Mouse (Mus musculus): ENCODE measurements around the gene Rnf182. TPM values are rescaled to one million over a fixed set of nuclear protein-coding genes. Genes with fewer than 3 reads are reported as not detected.

Rnf182 gene
- polyA plus RNA-seq, 1 experiment from 2014 or later: 1.1 TPM

DNA sequence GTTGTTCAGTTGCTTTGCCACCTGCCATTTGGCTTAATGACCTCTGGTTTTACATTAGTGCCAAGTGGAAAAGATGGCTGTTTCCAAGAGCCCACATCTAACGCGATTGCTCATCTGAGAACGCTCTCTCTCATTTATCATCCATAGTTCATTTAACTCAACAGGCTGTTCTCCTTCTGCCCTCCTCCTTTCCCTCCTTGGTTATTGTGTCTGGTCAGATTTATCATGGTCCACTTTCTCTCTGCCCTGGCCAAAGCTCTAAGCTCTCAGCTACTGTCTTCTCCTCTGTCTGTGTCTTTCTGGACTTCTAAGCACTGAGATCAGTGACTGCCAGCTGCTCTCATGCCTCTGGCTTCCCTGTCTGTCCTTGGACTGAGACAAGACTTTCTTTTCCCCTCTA lies 35.8 kb downstream of the Rnf182 start:
- Histone ChIP-seq H3K4me3 (replicated peaks; ENCODE audit: low read depth, low read length) (no peak overlapping the region), H3K36me3 (ENCODE audit: insufficient read depth, low read length) (no peaks in the 10 kb centered on the region), H3K4me2 (ENCODE audit: low read length) (no peak overlapping the region), H3K27ac (no peak overlapping the region), H3K9me3 (replicated peaks; ENCODE audit: low read length) (no peaks in the 10 kb centered on the region), H3K4me1 (replicated peaks; ENCODE audit: insufficient read depth, low read length) (no peaks in the 10 kb centered on the region), H3K9ac (ENCODE audit: low read depth, low read length) (no peak overlapping the region), H3K27me3 (ENCODE audit: insufficient read depth, low read length) (no peaks in the 10 kb centered on the region)
- ATAC-seq (replicated peaks; ENCODE audit: low FRiP score, low read depth) (no peak), DNase-seq (ENCODE audit: low spot score) (peak; percentile 56)
- TF ChIP-seq CTCF (IDR thresholded peaks at IDR 0.05; ENCODE audit: low read depth): no peak
- 24% methylated on average over 3 of the region's 3 CpGs for WGBS

DNA sequence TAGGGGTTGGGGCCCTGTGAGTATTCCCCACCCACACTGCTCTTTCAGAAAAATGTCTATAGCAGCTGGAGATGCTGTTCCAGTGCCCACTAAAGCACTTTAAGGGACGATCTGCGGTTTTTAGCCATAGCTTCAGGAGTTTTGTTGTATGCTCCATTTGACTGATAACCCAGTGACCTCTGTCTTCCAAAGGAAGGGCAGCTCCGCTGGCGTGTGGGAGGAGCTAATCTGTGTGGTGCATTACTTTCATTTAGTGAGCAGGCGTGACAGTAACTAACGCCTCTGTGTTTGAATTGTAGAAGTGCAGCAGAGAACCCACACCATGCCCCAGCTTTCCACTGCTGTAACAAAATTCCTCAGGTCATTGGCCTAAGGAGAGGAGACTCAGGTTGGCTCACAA lies 38.6 kb downstream of the Rnf182 start:
- no peaks in the 10 kb centered on the region for H3K27me3 ChIP-seq (ENCODE audit: insufficient read depth, low read length)
- DNase-seq (ENCODE audit: low spot score) (no peak), ATAC-seq (replicated peaks; ENCODE audit: low FRiP score, low read depth) (no peak)
- no peak for TF ChIP-seq CTCF (IDR thresholded peaks at IDR 0.05; ENCODE audit: low read depth)
- no peaks in the 10 kb centered on the region for H3K9me3 ChIP-seq (replicated peaks; ENCODE audit: low read length)
- H3K27ac ChIP-seq: no peak overlapping the region
- 53% methylated on average over 6 of the region's 6 CpGs for WGBS
- H3K4me1 ChIP-seq (replicated peaks; ENCODE audit: insufficient read depth, low read length): no peaks in the 10 kb centered on the region
- no peak overlapping the region for H3K4me2 ChIP-seq (ENCODE audit: low read length)
- no peaks in the 10 kb centered on the region for H3K36me3 ChIP-seq (ENCODE audit: insufficient read depth, low read length)
- H3K4me3 ChIP-seq (replicated peaks; ENCODE audit: low read depth, low read length): no peak overlapping the region
- H3K9ac ChIP-seq (ENCODE audit: low read depth, low read length): no peak overlapping the region

DNA sequence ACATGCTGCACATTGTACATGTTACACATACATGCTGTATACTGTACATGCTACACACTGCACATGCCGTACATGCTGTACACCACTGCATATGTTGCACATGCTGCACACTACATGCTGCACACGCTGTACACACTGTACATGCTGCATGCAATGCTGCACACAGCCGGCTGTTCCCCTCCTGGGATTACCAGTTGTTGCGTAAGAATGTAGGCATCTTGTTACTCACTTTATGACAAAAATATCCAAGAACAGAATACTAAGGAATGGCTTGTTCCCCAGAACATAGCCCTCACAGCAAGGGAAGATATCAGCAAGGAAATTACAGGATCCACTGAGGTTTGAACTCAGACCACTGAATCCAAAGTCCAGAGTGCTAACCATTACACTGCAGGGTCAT lies 47.7 kb downstream of the Rnf182 start:
- Histone ChIP-seq H3K36me3 (ENCODE audit: insufficient read depth, low read length) (no peaks in the 10 kb centered on the region), H3K4me2 (ENCODE audit: low read length) (no peak overlapping the region), H3K9ac (ENCODE audit: low read depth, low read length) (no peak overlapping the region), H3K27ac (no peak overlapping the region), H3K4me1 (replicated peaks; ENCODE audit: insufficient read depth, low read length) (no peaks in the 10 kb centered on the region), H3K9me3 (replicated peaks; ENCODE audit: low read length) (no peaks in the 10 kb centered on the region), H3K27me3 (ENCODE audit: insufficient read depth, low read length) (no peaks in the 10 kb centered on the region), H3K4me3 (replicated peaks; ENCODE audit: low read depth, low read length) (no peak overlapping the region)
- DNase-seq (ENCODE audit: low spot score): no peak
- no peak for TF ChIP-seq CTCF (IDR thresholded peaks at IDR 0.05; ENCODE audit: low read depth)
- 90% methylated on average over 4 of the region's 4 CpGs for WGBS
- ATAC-seq (replicated peaks; ENCODE audit: low FRiP score, low read depth): no peak

DNA sequence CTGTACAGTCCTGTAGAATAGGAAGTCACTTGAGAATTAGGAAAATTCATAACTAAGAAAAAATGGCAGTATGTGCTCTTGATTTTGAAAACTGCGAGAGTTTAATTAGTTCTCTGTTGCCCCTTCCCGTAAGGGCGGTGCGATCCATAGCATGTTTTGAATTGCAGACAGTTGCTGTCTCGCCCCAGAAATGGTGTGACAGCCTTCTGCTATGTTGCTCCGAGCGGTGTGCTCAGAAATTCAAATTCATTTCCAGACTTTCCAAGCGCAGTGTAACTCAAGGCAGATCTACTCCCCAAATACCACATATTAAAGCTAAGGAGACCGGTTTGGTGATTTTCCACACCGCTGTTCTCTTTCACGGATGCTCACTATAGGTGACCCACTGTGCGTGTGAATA lies 50.6 kb downstream of the Rnf182 start:
- Histone ChIP-seq H3K27me3 (ENCODE audit: insufficient read depth, low read length) (no peaks in the 10 kb centered on the region), H3K4me1 (replicated peaks; ENCODE audit: insufficient read depth, low read length) (no peaks in the 10 kb centered on the region), H3K27ac (no peak overlapping the region), H3K4me2 (ENCODE audit: low read length) (no peak overlapping the region), H3K36me3 (ENCODE audit: insufficient read depth, low read length) (no peaks in the 10 kb centered on the region), H3K9ac (ENCODE audit: low read depth, low read length) (no peak overlapping the region), H3K9me3 (replicated peaks; ENCODE audit: low read length) (no peaks in the 10 kb centered on the region), H3K4me3 (replicated peaks; ENCODE audit: low read depth, low read length) (no peak overlapping the region)
- WGBS: 92% methylated on average over 12 of the region's 12 CpGs
- no peak for DNase-seq (ENCODE audit: low spot score)
- ATAC-seq (replicated peaks; ENCODE audit: low FRiP score, low read depth): no peak
- no peak for TF ChIP-seq CTCF (IDR thresholded peaks at IDR 0.05; ENCODE audit: low read depth)

DNA sequence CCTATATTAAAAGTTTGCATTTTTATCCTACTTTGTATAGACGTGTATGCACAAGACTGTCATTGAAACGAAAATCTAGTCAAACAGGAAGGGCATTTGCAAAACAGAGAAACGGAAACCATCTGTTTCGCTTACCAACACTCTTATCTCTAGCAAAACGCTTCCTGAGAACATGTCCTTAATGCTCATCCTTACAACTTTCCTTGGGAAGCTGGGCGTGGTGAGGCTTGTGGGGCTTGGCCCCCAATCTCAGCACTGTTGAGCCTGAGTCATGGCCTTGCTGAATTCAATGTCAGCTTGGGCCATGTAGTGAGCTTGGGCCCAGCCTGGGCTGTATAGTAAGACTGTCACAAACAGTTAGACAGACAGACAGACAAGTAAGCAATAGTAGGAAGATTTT lies 51.4 kb downstream of the Rnf182 start:
- H3K36me3 ChIP-seq (ENCODE audit: insufficient read depth, low read length): no peaks in the 10 kb centered on the region
- DNase-seq (ENCODE audit: low spot score): no peak
- WGBS: 69% methylated on average over 6 of the region's 6 CpGs

DNA sequence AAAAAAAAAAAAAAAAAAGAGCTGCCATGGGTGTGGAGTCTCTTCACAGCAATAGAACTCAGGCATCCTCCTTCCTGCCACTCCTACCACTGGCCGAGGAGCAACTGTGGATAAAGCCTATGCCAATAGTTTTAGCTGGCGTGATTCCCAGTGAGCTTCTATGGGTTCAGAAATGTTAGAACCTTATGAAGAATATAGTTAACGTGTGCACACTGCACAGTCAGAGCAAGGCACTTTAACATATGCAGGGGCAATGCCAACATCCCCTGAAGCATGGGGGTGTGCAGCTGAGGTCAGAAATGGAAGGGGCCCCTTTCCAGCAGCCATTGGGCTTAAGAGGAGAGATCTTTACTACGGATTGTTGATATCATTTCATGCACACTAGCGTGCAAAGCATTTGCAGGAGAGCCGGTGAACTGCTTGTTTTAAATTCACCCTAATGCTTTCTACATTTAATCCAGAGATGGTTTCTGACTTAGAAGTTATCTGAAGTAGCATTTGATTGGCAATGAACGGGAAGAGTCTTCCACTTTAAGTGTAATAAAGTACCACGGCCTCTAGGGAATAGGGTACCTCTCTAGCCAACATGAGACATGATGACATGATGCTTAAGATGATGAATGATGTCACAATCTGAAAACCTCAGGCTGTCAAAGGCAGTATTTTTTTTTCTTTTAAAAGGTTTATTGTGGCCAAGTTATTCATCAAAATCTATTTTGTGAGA lies 61.8 kb downstream of the Rnf182 start:
- H3K27ac ChIP-seq: no peak overlapping the region
- DNase-seq (ENCODE audit: low spot score): no peak
- no peaks in the 10 kb centered on the region for H3K4me1 ChIP-seq (replicated peaks; ENCODE audit: insufficient read depth, low read length)
- WGBS: 77% methylated on average over 8 of the region's 8 CpGs
- H3K4me3 ChIP-seq (replicated peaks; ENCODE audit: low read depth, low read length): no peak overlapping the region
- H3K4me2 ChIP-seq (ENCODE audit: low read length): no peak overlapping the region
- no peaks in the 10 kb centered on the region for H3K9me3 ChIP-seq (replicated peaks; ENCODE audit: low read length)
- no peak for TF ChIP-seq CTCF (IDR thresholded peaks at IDR 0.05; ENCODE audit: low read depth)
- H3K36me3 ChIP-seq (ENCODE audit: insufficient read depth, low read length): no peaks in the 10 kb centered on the region
- H3K27me3 ChIP-seq (ENCODE audit: insufficient read depth, low read length): no peaks in the 10 kb centered on the region
- H3K9ac ChIP-seq (ENCODE audit: low read depth, low read length): no peak overlapping the region
- ATAC-seq (replicated peaks; ENCODE audit: low FRiP score, low read depth): no peak

More for the DNA sequence above, 51.4 kb downstream of the Rnf182 start:
- TF ChIP-seq CTCF (IDR thresholded peaks at IDR 0.05; ENCODE audit: low read depth): no peak
- H3K4me3 ChIP-seq (replicated peaks; ENCODE audit: low read depth, low read length): no peak overlapping the region
- no peak overlapping the region for H3K9ac ChIP-seq (ENCODE audit: low read depth, low read length)
- H3K27ac ChIP-seq: no peak overlapping the region
- H3K27me3 ChIP-seq (ENCODE audit: insufficient read depth, low read length): no peaks in the 10 kb centered on the region
- H3K4me1 ChIP-seq (replicated peaks; ENCODE audit: insufficient read depth, low read length): no peaks in the 10 kb centered on the region
- no peak for ATAC-seq (replicated peaks; ENCODE audit: low FRiP score, low read depth)
- H3K9me3 ChIP-seq (replicated peaks; ENCODE audit: low read length): no peaks in the 10 kb centered on the region
- H3K4me2 ChIP-seq (ENCODE audit: low read length): no peak overlapping the region

DNA sequence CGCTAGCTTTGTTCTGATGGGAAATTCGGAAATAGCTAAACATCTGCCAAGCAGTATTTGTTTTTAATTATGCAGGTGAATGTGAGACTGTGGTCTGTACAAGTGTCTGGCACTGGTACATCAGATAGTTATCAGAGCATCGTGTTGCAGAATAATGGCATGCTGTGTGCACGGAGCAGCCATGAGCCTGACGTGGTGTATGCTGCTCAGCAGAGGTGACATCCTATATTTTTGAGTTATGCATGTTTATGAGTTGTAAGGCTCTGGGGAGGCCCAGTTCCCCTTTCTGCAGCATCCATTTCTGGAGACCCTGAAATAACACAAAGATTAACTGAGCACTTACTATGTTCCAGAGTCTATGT lies 62.4 kb downstream of the Rnf182 start:
- no peaks in the 10 kb centered on the region for H3K4me1 ChIP-seq (replicated peaks; ENCODE audit: insufficient read depth, low read length)
- no peak for ATAC-seq (replicated peaks; ENCODE audit: low FRiP score, low read depth)
- no peak overlapping the region for H3K27ac ChIP-seq
- DNase-seq (ENCODE audit: low spot score): no peak
- H3K36me3 ChIP-seq (ENCODE audit: insufficient read depth, low read length): no peaks in the 10 kb centered on the region
- H3K9ac ChIP-seq (ENCODE audit: low read depth, low read length): no peak overlapping the region
- no peaks in the 10 kb centered on the region for H3K27me3 ChIP-seq (ENCODE audit: insufficient read depth, low read length)
- H3K4me2 ChIP-seq (ENCODE audit: low read length): no peak overlapping the region
- WGBS: 64% methylated on average over 5 of the region's 5 CpGs
- no peaks in the 10 kb centered on the region for H3K9me3 ChIP-seq (replicated peaks; ENCODE audit: low read length)
- no peak overlapping the region for H3K4me3 ChIP-seq (replicated peaks; ENCODE audit: low read depth, low read length)
- TF ChIP-seq CTCF (IDR thresholded peaks at IDR 0.05; ENCODE audit: low read depth): no peak

Measured in kidney, postnatal 0 days (tissue).